Mouse (Mus musculus) bone marrow macrophage, adult 2 months (primary cell): Measurements from ENCODE around the gene Lmtk2.

ENCODE experiments used
- CTCF ChIP-seq: IDR thresholded peaks from 2 replicates; pipeline ENCODE4 v1.5.1; 2012; ENCODE audit warnings: low read depth, mild to moderate bottlenecking, low read length, moderate library complexity
- POLR2A ChIP-seq: IDR thresholded peaks from 2 replicates; pipeline ENCODE4 v1.6.1; 2012; ENCODE audit warnings: mild to moderate bottlenecking, low read depth, low read length, borderline replicate concordance

- TF ChIP-seq CTCF = no peak
- no peak for TF ChIP-seq POLR2A
These were observed 62.0 kb downstream of the Lmtk2 start for GRCm38 (mm10) chr5:144162080-144162812.
